Mouse (Mus musculus) frontal cortex, adult 2 months (tissue): ENCODE data around the gene Susd3. TPM values are rescaled to one million over a fixed set of nuclear protein-coding genes. Genes with fewer than 3 reads are reported as not detected.

ENCODE experiments used
- DNase-seq, 2 experiments: peaks; one replicate each; pipeline ENCODE4 v3.0.0; 2022; ENCODE audit warnings: low spot score in 1 of 2; ENCODE audit errors: extremely low spot score in 1 of 2
- polyA plus RNA-seq: library from polyadenylated mRNA; depleted of rRNA; stranded (reverse); fragments of >200 nt; gene quantifications from 2 replicates; pipeline ENCODE4 v1.2.3, GENCODE M21; 2012

Susd3 gene
- polyA plus RNA-seq, 1 experiment, result 3.2 TPM

DNA sequence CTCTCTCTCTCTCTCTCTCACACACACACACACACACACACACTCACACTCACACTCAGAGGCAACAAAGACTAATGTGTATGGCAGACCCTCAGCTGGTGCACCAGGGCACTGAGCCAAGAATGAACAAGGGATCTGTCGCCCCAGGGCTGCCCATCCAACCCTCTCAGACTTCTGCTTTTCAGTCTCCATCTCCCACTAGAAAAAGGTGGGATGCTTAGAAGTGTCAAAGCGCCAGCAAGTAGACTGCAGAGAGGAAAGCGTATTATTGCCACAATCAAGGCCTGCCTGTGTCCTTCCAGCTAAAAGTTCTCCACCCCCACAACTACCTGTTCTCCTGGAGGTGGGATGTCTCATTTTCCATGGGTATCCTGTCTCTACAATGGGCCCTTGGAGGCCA lies 34.1 kb downstream of the Susd3 start:
- DNase-seq, result no peak

DNA sequence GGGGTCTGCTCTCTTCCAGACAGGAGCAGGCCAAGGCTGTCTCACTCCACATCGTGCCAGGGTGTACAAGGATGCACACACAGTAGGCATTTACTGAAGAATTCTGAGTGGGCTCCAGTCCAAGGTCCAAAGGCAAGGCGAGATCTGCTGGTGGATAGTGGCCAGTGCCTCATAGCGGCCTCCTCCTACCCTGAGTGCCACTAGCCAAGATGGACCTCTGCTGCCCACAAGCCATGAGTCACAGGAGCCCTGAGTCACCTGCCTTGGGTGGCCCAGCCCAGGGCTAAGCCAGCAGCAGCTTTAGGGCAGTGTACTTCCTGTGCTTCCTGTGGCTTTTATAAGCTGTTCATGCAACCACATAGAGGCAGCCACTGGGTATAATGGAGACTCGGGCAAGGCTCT lies 35.0 kb downstream of the Susd3 start:
- DNase-seq, result no peak

DNA sequence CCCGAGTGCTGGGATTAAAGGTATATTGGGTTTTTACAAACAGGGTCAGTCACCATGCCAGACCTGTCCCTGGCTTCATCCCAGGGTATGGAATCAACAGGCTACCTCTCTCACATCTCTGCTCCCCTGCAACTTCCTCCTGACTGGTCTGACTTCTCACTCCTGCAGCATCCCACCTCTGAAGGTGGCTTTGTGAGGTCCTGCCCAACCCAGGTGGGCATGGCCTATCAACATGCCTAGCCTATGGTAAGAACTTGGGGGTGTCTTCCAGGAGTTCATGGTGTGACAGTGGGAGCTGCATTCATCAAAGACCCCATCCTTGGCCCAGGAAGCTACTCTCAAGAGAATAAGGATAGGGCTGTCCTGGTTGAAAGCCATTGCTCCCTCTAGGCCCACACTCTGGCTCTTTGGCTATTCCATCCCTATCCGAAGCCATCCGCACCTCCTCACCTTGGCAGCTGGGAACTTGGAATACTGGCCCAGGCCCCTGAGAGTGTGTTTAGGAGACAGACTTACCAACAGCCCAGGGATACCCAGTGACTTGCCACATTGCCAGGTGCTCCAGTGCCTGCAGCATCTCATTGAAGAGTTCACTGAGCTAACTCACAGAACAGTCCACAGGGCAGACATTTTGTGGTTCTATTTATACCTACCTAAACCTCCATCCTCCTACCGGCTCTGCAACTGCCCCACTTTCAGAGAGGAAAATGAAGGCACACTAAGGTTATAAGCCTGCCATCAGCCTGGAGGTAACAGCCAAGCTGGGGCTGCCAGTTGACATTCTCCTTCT lies 35.6 kb downstream of the Susd3 start:
- DNase-seq, result no peak

DNA sequence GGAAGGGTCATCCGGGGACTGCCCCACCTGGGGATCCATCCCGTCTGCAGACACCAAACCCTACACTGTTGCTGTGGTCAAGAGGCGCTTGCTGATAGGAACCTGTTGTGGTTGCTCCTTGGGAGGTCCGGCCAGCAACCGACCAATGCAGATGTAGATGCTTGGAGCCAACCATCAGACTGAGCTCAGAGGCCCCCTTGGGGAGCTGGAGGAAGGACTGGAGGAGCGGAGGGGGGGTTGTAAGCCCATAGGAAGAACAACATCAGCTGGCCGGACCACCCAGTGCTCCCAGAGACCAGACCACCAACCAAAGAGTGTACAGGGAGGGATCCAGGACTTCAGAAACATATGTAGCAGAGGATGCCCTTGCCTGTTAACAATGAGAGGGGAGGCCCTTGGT lies 39.2 kb downstream of the Susd3 start:
- no peak for DNase-seq

DNA sequence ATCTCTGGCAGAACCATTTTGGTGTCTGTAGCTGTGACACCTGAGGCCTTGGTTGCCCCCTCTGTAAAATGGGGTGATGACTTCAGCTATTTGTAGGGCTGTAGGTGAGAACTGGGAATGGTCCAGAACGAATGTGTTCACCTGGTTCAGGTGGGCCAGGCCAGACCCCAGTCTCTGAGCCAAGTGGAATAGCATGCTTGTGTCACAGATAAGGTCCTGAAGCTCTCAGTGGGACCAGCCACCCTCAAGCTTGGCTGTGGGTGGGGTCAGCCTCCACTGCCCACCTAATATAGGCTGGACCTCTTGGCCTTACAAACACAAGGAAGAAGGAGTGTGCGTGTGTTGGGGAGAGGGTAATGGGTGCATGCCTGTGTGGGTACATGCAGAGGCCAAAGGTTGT lies 42.2 kb downstream of the Susd3 start:
- DNase-seq, result no peak

DNA sequence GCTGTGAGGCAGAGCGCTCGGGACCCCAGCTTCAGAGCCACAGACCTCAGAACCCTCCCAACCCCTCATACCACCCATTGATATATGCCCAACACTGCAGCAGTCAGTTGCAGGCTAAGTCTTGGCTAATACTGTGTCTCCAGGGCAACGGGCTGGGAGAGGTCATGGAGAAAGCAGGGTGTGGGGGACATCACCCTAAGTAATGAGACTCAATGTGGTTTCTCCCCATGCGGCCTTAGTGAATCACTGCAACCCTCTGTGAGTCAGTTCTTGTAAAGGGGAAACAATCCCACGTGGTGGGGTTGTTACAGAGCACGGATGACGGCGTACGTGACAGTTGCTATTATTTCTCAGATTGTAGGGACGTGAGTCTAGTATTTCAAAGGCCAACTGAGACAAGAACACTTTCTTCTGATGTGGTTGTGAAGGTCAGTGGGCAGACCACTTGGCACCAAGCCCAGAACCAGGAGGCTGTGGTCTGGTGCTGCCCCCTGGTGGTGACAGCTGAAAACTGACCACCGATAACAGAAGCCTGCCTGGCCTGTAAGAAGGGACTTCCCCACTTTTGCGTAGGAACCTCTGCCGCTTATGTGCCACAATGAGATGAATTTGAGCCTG lies 43.0 kb downstream of the Susd3 start:
- DNase-seq, result peak; percentile 58 to 88

DNA sequence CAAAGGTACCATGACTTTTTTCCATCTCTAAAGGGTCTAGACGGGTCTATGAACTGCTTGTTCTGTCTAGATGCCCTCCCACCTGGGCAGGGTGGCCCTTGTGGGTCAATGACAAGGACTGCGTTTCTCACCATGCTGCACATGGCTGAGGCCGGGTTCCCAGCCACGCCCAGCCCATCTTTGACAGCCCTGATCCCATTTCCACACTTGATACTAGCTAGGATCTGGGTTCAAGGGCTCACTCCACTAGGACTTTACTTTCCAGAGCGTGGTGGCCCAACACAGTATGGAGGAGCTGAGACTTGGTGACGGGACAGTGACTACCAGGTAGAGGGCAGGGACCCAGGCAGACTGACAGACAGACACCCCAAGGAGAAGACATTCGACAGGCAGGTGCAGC lies 46.0 kb downstream of the Susd3 start:
- DNase-seq, result no peak

DNA sequence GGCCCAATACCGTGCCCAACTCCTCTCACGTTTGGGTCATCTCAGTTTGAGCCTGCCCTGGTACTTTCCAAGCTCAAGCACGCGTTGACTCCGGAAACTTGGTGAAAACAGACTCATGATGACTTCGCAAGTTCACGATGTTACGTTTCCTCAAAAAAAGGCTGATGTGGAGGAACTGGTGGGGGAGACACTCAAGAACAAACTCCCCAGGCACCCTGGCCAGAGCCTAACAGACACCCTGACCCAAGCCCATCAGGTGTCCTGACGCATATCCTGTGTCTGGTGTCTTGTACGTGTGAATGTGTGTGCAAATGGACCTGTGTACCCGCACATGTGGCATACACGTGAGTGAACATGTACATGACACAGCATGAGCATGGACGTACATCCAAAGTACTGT lies 47.8 kb downstream of the Susd3 start:
- DNase-seq, result no peak

DNA sequence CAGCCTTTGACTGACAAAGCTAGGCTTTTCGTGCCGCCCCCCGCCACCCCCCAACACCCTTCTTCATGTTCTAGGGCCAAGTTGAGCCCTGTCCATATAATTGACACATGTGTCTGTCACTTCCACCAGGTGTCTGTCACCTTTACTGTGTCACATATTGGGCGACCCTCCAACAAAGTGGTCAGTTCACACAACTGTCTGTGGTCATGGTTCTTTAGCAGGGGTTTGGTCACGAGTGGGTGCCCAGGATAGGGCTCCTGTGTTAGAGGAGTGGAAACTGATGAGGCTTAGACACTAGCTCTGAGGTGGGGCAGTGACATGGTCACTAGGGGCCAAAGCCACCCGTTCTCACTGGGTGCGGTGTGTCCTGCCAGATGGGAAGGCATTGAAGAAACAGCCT lies 48.6 kb downstream of the Susd3 start:
- no peak for DNase-seq

DNA sequence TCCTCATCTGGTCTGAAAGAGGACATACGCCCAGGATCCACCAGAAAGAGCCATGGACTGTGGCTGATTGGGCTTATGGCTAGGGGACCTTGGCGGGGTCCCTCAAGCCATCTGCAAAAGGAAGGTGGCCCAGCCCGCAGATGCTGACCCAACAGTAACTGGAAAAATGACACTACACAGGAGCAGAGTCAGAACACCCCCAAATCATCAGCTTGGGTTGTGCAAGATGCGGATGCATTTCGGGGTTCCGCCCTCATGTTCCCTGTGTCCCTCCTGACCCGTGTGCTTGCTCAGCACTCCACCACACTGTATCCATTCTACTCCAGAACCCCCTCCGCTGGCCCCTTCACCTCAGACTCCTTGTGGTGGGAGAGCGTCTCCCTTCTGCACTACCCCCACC lies 49.8 kb downstream of the Susd3 start:
- DNase-seq, result no peak

DNA sequence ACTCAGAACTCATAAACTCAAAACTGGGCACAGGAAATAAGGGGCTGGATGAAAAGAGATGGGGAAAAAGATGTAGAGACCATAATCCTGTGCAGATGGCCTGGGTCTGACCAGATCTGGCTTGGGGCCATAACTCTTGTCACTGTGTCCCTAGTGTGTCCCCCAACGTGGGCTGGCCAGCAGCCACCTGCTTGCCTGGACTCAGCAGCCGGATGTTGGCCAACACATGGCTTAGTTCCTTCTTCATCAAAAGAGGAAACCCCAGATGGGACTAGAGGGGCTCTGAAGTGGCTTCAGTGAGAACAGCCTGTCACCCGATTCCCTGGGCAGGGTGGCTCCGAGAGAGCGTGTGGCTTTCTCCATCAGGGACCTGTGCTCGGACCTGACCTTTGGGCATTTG lies 51.7 kb downstream of the Susd3 start:
- peak in 1 of 2 experiments; percentile 27 for DNase-seq

DNA sequence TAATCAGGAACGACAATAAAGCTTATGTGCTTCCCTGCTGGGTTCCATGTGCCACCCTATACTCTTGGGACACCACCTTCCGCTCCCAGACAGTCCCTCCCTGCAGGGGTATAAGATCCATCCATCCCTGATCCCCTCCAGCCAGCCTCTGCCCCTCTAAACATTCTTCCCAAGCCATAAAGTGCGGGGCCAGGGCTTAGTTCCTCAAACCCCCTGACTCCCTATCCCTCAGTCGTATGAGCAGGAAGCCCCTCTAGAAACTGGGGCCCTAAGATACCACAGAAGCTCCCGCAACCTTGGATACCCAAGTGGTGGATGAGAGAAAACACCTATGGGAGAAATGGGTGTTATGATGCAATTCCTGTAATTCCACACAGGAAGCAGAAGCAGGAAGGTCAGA lies 52.3 kb downstream of the Susd3 start:
- no peak for DNase-seq

DNA sequence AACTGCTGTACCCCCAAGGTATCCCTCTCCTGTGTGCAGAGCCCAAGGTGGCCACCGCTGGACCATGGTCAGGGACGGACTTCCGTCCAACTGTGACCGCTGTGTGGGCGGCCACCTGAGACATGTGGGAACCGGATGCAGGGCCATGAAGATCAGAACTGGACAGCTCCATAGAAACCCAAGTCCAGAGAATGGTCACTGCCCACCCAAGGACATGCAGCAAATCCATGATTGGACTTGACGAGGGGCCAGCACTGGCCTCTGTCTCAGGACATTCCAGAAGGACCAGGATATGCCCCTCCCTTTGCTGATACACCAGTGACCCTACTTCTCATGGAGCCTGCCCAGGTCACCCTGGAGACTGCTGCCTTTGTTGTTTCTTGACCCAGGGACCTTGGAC lies 52.9 kb downstream of the Susd3 start:
- DNase-seq, result no peak

DNA sequence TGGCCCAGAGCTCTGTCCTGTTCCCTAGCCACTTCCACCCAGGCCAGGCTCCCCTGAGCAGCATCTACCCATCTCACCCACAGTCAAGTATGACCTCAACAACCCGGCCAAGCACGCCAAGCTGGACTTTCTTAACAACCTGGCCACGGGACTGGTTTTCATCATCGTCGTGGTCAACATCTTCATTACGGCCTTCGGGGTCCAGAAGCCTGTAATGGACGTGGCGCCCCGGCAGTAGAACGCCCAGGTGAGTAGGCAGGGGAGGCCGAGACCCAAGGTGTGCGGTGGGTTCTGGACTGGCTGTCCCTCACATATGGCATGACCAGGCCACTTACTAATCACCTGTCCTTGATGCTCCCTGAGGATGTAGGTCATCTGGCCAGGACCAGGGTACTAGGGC lies 53.7 kb downstream of the Susd3 start:
- no peak for DNase-seq

DNA sequence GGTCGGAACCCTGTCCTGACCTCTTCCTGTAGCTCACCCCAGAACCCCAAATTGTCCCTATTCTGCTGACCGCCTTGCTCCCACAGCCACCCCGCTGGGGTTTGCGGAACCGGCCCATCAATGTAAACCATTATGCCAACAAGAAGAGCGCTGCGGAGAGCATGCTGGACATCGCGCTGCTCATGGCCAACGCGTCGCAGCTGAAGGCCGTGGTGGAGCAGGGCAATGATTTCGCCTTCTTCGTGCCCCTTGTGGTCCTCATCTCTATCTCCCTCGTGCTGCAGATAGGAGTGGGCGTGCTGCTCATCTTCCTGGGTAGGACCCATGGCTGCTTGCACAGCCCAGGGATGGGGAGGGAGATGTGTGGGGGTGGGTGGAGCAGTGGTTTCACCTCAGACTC lies 54.9 kb downstream of the Susd3 start:
- no peak for DNase-seq

DNA sequence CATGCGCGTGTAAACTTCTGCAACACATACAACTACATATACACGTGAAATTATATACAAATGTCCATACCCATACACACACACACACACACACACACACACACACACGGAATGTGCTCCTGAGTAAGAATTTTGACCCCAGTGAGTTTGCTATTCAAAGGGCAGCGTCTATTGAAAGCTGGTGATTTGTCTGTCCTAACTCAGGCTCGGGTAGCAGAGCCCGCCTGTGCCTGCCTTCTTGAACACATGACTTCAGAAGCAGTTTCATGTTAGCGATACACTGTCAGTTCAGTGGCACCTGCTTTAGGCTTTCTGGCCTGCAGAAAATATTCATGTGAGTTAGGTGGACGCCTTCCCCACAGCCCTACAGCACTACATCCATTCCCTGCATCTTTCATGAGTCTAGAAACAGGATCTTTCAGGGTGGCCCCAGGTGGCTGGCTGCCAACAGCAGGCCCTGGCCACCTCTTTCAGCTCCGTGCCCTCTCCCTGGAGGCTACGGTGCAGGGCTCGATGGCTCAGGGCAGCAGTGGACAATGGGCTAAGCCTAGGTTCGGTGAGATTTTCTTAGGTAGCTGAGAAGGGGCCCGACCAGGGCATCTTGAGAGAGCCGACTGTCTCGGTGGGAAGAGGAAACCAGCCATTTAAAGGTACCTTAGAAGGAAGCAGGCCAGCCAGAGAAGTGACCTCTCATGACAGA lies 56.2 kb downstream of the Susd3 start:
- DNase-seq, result no peak

DNA sequence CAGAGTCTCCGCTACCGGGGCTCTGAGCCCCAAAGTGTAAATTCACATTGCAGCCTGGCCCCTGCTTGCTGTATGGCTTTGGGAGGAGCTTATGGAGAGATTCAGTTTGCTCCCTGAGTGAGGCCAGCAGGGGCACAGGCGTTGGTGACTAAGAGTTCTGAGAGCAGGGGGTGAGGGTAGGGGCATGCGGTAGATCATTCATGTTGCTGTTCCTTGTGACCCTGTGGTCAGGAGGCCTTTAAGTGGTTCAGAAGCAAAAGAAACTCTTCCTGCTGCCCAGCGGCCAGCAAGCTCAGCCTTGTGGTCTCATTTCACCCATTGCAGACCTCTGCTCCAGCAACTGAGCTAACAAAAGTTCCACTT lies 56.9 kb downstream of the Susd3 start:
- no peak for DNase-seq

DNA sequence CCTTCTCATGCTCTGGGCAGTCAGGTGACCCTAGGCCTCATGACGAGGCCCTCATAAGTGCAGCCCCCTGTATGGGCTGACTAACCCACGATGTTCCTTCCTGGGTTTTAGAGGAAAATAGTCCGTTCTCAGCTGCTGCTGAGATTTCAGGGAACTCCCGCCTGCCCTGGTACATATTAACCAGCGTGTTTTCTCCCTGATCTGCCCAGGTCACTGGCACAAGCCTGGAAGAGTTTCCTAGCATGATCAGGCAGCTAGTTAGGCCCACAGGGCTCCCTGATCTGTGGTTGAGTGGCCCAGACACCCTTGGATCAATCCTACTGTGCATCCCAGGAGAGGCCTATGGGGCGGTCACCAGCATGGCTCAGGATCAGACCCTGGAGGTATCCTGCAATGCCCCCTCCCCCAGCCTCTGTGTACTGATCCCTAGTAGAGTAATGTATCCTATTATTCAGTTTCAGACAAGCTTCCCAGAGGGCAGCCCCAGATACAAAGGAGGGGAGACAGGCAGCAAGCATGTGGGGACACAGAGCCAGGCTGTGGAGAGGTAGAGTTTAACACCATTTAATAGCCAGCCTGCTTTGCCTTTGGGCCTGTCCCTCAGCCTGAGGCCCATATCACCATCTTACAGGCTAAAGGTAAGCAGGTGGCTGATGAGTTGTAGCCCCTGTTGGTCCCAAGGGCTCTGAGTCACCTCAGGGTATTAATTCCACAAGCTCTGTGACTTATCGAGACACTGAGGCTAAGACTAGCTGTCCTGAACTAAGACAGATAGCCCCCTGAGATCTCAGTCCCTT lies 57.4 kb downstream of the Susd3 start:
- no peak for DNase-seq

DNA sequence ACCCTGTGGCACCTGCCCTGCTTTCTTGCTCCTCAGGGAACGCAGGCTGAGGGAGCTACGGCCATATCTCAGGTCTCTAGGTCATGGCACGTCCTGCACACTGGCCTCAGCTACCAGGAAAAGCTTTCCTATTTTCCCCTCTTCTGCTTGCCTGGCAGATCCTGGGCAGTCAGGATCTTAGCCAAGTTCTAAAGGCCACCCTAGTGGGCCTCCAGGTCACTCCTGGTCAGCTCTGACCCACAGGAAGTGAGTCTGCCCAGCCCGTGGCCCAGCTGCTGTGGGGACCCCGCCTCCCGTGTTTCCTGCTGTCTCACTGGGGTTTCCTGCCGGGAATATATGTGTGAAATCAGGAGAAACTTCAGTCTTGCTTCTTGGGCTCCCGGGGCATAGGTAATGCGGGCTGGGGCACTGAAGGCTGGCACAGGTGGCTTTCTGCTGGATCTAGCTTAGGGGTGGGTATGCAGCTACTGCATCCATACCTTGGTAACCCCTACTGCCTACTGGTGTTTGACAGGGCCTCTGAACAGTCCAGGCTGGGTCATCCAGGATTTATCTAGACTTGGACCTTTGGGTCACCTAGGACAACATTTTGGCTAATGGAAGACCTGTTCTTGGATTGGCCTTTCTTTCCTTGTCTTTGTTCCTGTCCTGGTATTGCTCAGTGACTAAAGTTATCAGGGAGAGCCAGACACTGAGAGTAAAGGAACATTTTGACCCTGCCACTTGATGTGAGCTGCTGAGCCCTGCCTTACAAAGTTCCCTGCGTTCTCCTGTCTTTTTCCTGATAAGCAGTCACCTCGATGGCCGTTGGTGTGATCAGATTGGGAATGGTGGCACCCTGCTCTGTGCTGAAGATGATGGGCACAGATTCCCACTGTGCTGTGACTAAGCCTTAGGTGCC lies 58.3 kb downstream of the Susd3 start:
- DNase-seq, result no peak

DNA sequence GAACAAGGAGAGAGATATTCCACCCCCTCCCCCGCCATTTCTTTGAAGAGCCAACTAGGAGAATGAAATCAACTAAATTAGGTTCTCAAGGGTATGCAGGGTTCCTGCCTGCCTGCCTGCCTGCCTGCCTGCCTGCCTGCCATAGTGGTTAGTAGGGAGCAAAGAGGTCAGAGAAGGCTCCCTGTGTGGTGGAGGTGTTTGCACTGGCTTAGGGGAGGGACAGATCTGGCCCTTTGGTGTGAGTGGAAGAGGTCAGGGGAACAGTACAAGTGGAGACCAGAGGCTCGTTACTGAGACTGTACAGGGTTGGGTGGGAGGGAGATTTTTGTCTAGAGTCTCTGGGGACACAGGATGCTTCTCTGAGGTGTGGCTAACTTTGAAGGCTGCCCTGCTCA lies 59.5 kb downstream of the Susd3 start:
- DNase-seq, result no peak
